Mouse (Mus musculus) limb, embryonic 14.5 days (tissue): ENCODE data around the gene Nsun7. TPM values are rescaled to one million over a fixed set of nuclear protein-coding genes. Genes with fewer than 3 reads are reported as not detected.

Experiments
- ATAC-seq: fragments of 200-750 bp; cut with Nextera tagmentation; 2 replicates; pipeline ENCODE4 v1.8.0; 2017; ENCODE audit warnings: low read depth, moderate number of reproducible peaks, moderate TSS enrichment; ENCODE audit not compliant: low FRiP score
- DNase-seq: peaks from one replicate; pipeline ENCODE4 v3.0.0-alpha.2; 2015; ENCODE audit warnings: low spot score
- H3K27ac ChIP-seq: fragments of 300-500 bp; sonication (generic); replicated peaks from 2 replicates; pipeline ENCODE4 v1.5.1; 2014; ENCODE audit warnings: low read depth, mild to moderate bottlenecking, low read length, moderate library complexity, mixed read lengths
- H3K27me3 ChIP-seq: fragments of 300-500 bp; sonication (generic); 2 replicates; pipeline ENCODE4 v1.6.1; 2014; ENCODE audit warnings: low read length, mixed read lengths; ENCODE audit not compliant: control insufficient read depth, insufficient read depth
- H3K36me3 ChIP-seq: fragments of 300-500 bp; sonication (generic); 2 replicates; pipeline ENCODE4 v1.6.1; 2014; ENCODE audit warnings: mild to moderate bottlenecking, low read length, moderate library complexity, mixed read lengths; ENCODE audit not compliant: control insufficient read depth, insufficient read depth
- H3K4me1 ChIP-seq: fragments of 300-500 bp; sonication (generic); 2 replicates; pipeline ENCODE4 v1.6.1; 2014; ENCODE audit warnings: antibody characterized with exemption, low read length, mixed read lengths; ENCODE audit not compliant: control insufficient read depth, insufficient read depth
- H3K4me2 ChIP-seq: fragments of 300-500 bp; sonication (generic); replicated peaks from 2 replicates; pipeline ENCODE4 v1.6.1; 2014; ENCODE audit warnings: low read depth, mild to moderate bottlenecking, low read length, moderate library complexity; ENCODE audit not compliant: severe bottlenecking
- H3K4me3 ChIP-seq: fragments of 300-500 bp; sonication (generic); replicated peaks from 2 replicates; pipeline ENCODE4 v1.5.1; 2014; ENCODE audit warnings: low read length
- H3K9ac ChIP-seq: fragments of 300-500 bp; sonication (generic); 2 replicates; pipeline ENCODE4 v1.6.1; 2014; ENCODE audit warnings: mild to moderate bottlenecking, low read depth, low read length, moderate library complexity; ENCODE audit not compliant: severe bottlenecking
- H3K9me3 ChIP-seq: fragments of 300-500 bp; sonication (generic); 2 replicates; pipeline ENCODE4 v1.6.1; 2016; ENCODE audit warnings: low read length; ENCODE audit not compliant: control insufficient read depth
- POLR2A ChIP-seq: fragments of 200-500 bp; IDR thresholded peaks from 2 replicates; pipeline ENCODE4 v1.8.0; 2012; ENCODE audit warnings: inconsistent platforms, mild to moderate bottlenecking, moderate library complexity, borderline replicate concordance; ENCODE audit not compliant: insufficient read depth, insufficient read length; ENCODE audit errors: extremely low read depth
- WGBS: fragments of 180-500 bp; shearing (Covaris S2); extraction: QIAGEN DNeasy Blood & Tissue Kit; methylation state at CpG from one replicate; pipeline ENCODE4 v1.1.7; 2014; 5-methylcytosine and 5-hydroxymethylcytosine counted together
- polyA plus RNA-seq, 2 experiments: library from polyadenylated mRNA; depleted of rRNA in 1 of 2; stranded (reverse) in 1 of 2; unstranded in 1 of 2; fragments of >200 nt; fragmentation: Nextera tagmentation in 1 of 2; extraction: Ambion mirVana in 1 of 2; gene quantifications; 2 replicates each; pipeline versions ENCODE4 v1.2.1 to v1.2.3; 2012 to 2014

Nsun7 gene
- polyA plus RNA-seq, 2 experiments = 0.33 to 2.4 TPM

DNA sequence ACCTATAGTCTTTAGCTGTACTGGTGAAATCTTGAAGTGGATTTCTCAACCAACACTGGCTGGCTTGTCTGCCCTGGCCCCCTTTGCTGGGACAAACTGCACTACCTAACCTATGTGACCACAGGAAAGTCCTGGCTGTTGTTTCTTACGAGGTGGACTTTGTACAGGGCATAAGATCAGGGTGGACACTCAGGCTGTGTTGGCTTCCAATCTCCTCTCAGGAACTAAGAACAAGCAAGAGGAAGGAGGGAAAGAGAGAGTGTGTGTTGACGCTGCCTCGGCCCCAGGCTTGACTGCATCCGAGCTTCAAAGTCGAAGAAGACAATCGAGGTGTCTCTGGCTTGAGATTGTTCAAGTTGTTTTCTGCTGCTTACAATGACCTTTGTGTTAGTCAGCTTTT, 87.1 kb downstream of the Nsun7 start:
- ATAC-seq (no peak), DNase-seq (no peak)
- no peaks in the 10 kb centered on the region for H3K36me3 ChIP-seq
- no peak for TF ChIP-seq POLR2A
- H3K9me3 ChIP-seq = no peaks in the 10 kb centered on the region
- no peak overlapping the region for H3K4me3 ChIP-seq
- no peak overlapping the region for H3K4me2 ChIP-seq
- no peak overlapping the region for H3K9ac ChIP-seq
- H3K4me1 ChIP-seq = peaks cover 4% of the 10 kb centered on the region
- WGBS = 90% methylated on average over 6 of the region's 6 CpGs
- no peak overlapping the region for H3K27ac ChIP-seq
- no peaks in the 10 kb centered on the region for H3K27me3 ChIP-seq

Other genes starting within 250 kb of the Nsun7 start
- gene Rbm47, start 86.8 kb upstream of the Nsun7 start, polyA plus RNA-seq (2012; rRNA removed) = 2.5 and 2.6 TPM in 2 replicates
- 5.2 and 6.2 TPM in 2 replicates for gene Rbm47, start 86.8 kb upstream of the Nsun7 start, polyA plus RNA-seq (2014; fragmentation: Nextera tagmentation; extraction: Ambion mirVana)